Mouse (Mus musculus) hematopoietic stem cell, adult 5-6 weeks (primary cell): Measurements from ENCODE around the gene Proca1. TPM values are rescaled to one million over a fixed set of nuclear protein-coding genes. Genes with fewer than 3 reads are reported as not detected.
A peak's percentile ranks its signal among the peaks of the same experiment; 100 is the strongest.

Experiments used
- ATAC-seq, 2 experiments: fragments of 125-278 bp in 1 of 2; replicated peaks in 1 of 2; 2 replicates each; pipeline ENCODE4 v1.8.0; 2016 to 2017; ENCODE audit warnings: inconsistent platforms in 2 of 2, mild to moderate bottlenecking in 2 of 2, moderate number of reproducible peaks in 2 of 2, low read depth in 1 of 2, moderate TSS enrichment in 1 of 2; ENCODE audit not compliant: low FRiP score in 2 of 2, poor library complexity in 2 of 2, severe bottlenecking in 2 of 2, insufficient read depth in 1 of 2, low TSS enrichment in 1 of 2
- total RNA-seq: library from RNA; stranded (forward); fragments of 172-1452, 232-1000 nt; gene quantifications from 2 replicates; pipeline ENCODE4 v1.2.3, GENCODE M21; 2017

The Proca1 gene
- 0.44 and 1.5 TPM in 2 replicates for total RNA-seq

DNA sequence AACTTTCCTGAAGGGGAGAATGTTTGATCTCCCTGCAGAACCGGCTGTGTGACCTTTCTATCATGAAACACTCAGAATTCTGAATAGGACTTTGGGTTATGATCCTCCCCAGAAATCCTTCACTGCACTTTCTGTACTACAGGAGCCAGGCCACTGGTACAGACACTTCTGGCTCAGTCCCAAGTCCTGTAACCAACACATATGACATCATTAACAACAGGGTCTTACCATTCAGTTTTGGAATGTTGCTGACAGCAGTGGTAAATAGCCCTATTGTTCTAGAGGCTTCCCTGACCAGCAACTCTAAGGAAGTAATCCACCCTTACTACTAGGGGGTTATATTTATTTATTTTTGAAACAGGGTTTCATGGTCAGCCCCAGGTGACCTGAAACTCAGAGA is at the start of gene Proca1:
Gene Proca1, plus strand, starts transcription at position 280 of the 400 bp plus-strand sequence.
- no peak for ATAC-seq

- no peak for ATAC-seq
These were observed 49.7 kb upstream of the Proca1 start for GRCm38 (mm10) chr11:78143520-78143919.

GRCm38 (mm10) chr11:78146168-78146567 is 47.0 kb upstream of the Proca1 start:
- ATAC-seq, result no peak

DNA sequence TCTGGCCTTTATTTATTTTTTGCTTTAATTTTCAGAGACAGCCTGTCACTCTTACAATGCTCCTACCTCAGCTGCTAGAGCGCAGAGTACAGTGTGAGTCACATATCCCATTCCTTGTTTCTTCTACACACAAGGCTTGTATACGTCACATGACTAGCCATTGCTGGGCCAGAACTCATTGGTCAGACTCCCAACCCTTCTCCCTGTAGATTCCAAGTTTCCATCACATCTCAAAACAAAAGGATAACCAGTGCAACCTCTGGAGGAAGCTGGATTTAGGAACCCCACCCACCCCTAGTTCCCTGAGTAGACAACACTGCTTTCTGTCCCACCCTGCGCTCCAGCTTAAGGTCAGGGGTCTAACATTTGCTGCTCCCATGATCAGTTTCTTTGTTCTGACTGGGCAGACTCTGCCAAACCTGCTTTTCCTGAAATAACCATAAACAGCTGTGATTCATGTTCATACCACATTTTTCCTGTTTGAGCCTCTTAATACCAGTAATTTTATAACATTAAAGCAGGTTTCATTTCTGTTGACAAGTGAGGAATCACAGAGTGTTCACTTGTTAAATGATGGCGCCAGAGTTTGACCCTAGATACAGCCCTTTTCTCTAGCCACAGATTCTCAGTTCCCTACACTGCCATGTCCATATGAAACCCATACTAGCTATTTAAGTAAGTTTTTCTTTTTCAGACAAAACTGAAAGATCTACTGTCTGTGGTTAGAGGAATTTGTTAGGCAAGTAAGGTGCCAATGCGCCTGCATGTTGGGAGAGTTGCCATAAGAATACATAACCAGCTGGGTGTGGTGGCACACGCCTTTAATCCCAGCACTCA is 46.3 kb upstream of the Proca1 start:
- no peak for ATAC-seq

- peak in 1 of 2 experiments; percentile 32; a peak in 1 of 4 replicates for ATAC-seq
These were observed 42.0 kb upstream of the Proca1 start for GRCm38 (mm10) chr11:78151161-78151560.

- ATAC-seq, result no peak
These were observed 40.6 kb upstream of the Proca1 start for GRCm38 (mm10) chr11:78152299-78153231.

DNA sequence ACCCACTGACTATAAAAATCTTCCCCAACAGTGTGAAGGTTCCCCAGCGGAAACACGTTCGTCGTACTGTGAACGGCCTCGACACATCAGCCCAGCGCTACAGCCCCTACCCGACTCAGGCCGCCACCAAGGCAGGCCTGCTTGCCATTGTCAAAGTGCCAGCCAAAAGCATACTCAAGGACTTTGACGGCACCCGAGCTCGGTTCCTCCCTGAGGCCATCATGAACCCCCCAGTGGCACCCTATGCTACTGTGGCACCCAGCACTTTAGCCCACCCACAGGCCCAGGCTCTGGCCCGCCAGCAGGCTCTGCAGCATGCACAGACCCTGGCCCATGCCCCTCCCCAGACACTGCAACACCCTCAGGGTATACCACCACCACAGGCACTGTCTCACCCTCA is 39.4 kb upstream of the Proca1 start:
- no peak for ATAC-seq

- no peak for ATAC-seq
These were observed 37.5 kb upstream of the Proca1 start for GRCm38 (mm10) chr11:78155674-78156073.

- ATAC-seq, result no peak
These were observed 37.0 kb upstream of the Proca1 start for GRCm38 (mm10) chr11:78156156-78156699.

DNA sequence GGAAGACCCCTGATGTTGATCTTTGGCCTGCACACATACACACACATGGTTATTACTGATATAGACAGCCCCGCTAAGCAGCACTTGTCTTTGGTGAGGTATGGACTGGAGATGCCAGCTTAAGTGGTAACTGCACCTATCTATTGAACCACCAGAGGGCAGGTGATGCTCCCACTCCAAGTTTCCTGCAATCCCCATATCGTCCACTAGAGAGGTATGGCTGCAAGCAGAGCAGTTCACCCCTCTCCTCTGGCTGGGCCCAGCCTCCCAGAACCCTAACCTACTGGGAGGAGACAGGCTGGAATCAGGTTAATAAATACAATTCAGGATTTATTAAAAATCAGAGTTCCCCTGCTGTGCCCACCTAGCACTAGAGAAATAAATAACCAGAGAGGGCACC is 34.1 kb upstream of the Proca1 start:
- peak; percentile 84 to 85 for ATAC-seq

- no peak for ATAC-seq
These were observed 33.6 kb upstream of the Proca1 start for GRCm38 (mm10) chr11:78159557-78159956.

- ATAC-seq, result no peak
These were observed 33.0 kb upstream of the Proca1 start for GRCm38 (mm10) chr11:78160171-78160570.

DNA sequence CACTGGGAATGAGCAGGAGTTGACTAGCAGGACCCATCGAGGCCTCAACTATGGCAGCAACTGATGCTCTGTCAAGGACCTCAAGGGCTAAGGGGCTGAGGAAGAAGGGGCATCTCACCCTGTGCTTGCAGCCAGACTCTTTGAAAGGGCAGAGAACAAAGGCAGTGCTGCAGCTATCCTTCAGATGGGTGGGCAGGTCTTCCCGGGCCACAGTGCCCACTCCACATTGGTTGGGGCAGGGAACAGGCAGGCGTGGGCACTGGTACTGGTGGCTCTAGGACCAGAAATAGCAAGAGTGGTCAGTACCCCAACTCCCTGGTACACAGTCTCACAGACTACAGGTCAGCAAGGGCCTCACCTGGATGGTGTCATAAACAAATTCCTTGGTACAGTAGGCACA is 32.5 kb upstream of the Proca1 start:
- ATAC-seq, result no peak

DNA sequence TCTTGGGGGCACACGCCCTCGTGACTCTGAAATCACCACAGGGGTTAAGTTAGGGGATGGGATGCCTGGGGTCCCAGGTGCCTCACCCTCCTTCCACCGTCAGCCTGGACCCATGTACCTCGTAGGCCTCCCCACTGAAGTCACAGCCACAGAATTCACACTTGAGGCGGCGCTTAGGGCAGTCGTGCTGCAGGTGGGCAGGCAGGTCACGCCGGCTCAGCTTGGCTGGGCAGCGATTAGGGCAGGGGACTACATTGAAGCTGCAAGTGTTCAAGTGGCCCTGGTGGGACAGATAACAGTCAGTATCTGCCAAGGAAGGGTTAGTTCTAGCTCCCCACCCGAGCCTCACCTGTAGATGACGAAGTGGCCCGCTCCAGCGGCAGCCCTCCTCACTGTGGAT is 32.0 kb upstream of the Proca1 start:
- no peak for ATAC-seq

DNA sequence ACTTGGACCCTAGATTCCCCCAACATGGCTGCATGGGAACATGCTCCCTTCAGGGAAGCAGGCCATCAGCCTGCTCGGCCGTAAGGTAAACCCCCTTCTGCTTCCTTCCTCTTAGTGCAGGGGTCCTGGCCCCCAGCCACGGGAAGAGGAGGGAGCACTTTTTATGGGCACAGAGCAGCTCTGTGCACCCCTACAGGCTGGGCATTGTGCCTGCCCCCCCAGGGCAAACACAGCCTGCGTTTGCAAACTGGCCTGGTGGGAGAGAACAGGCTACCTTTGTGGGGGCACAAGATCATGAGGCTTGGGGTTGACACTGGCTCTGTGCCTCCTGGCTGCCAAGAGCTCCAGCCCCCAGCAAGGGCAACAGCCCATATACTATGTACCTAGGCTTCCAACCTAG is 31.2 kb upstream of the Proca1 start:
- ATAC-seq, result no peak

GRCm38 (mm10) chr11:78162504-78162903 is 30.7 kb upstream of the Proca1 start:
- no peak for ATAC-seq

DNA sequence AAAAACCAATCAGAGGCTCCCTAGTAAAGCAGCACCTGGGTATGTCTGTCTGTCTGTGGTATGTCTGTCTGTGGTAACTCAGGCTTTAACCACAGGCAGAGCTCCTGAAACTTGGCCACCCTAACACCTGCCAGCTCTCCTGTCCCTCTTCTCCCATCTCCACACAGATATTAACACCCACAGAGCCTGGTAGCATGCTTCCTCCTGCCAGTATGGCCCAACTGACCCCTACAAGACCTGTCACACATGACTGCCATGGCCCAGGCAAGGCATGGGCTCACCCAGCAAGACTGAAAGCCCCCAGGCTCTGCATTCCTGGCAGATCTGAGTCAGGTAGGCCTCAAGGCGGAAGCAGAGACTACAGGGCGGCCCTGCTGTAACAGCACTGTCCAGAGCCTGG is 30.1 kb upstream of the Proca1 start:
- ATAC-seq, result no peak
